Mouse (Mus musculus): ENCODE measurements at regions not wholly inside any gene's neighbourhood (a gene's known extent, or its start where the extent isn't known, plus 50 kb on each side); places are given as distances from the start of the nearest gene placed in this dataset.

GRCm38 (mm10) chr5:63331186-63331585, 317.7 kb upstream of the Nwd2 start:
- DNase-seq (ENCODE audit: low read depth), result no peak
- no peak for TF ChIP-seq CTCF (IDR thresholded peaks at IDR 0.05; ENCODE audit: borderline replicate concordance, extremely low read depth, insufficient read depth, insufficient read length)

GRCm38 (mm10) chr5:63351108-63351507, 297.8 kb upstream of the Nwd2 start:
- DNase-seq (ENCODE audit: low read depth), result no peak
- no peak for TF ChIP-seq CTCF (IDR thresholded peaks at IDR 0.05; ENCODE audit: borderline replicate concordance, extremely low read depth, insufficient read depth, insufficient read length)
- TF ChIP-seq POLR2A (IDR thresholded peaks at IDR 0.05; ENCODE audit: borderline replicate concordance, extremely low read depth, insufficient read depth, insufficient read length, poor library complexity, severe bottlenecking), result no peak

- DNase-seq (ENCODE audit: low read depth), result no peak
- no peak for TF ChIP-seq CTCF (IDR thresholded peaks at IDR 0.05; ENCODE audit: borderline replicate concordance, extremely low read depth, insufficient read depth, insufficient read length)
- no peak for TF ChIP-seq POLR2A (IDR thresholded peaks at IDR 0.05; ENCODE audit: borderline replicate concordance, extremely low read depth, insufficient read depth, insufficient read length, poor library complexity, severe bottlenecking)
Measured at GRCm38 (mm10) chr5:63391956-63392355, 256.9 kb upstream of the Nwd2 start.

GRCm38 (mm10) chr5:63397963-63398362, 250.9 kb upstream of the Nwd2 start:
- DNase-seq (ENCODE audit: low read depth), result peak; percentile 62
- TF ChIP-seq POLR2A (IDR thresholded peaks at IDR 0.05; ENCODE audit: borderline replicate concordance, extremely low read depth, insufficient read depth, insufficient read length, poor library complexity, severe bottlenecking) (no peak), CTCF (IDR thresholded peaks at IDR 0.05; ENCODE audit: borderline replicate concordance, extremely low read depth, insufficient read depth, insufficient read length) (no peak)

- no peak for DNase-seq (ENCODE audit: low read depth)
- TF ChIP-seq CTCF (IDR thresholded peaks at IDR 0.05; ENCODE audit: borderline replicate concordance, extremely low read depth, insufficient read depth, insufficient read length) (no peak), POLR2A (IDR thresholded peaks at IDR 0.05; ENCODE audit: borderline replicate concordance, extremely low read depth, insufficient read depth, insufficient read length, poor library complexity, severe bottlenecking) (no peak)
Measured at GRCm38 (mm10) chr5:63430167-63430566, 218.7 kb upstream of the Nwd2 start.

GRCm38 (mm10) chr5:63444407-63444806, 204.5 kb upstream of the Nwd2 start:
- TF ChIP-seq CTCF (IDR thresholded peaks at IDR 0.05; ENCODE audit: borderline replicate concordance, extremely low read depth, insufficient read depth, insufficient read length) (no peak), POLR2A (IDR thresholded peaks at IDR 0.05; ENCODE audit: borderline replicate concordance, extremely low read depth, insufficient read depth, insufficient read length, poor library complexity, severe bottlenecking) (no peak)
- DNase-seq (ENCODE audit: low read depth), result peak; percentile 53

GRCm38 (mm10) chr5:63445171-63445570, 203.7 kb upstream of the Nwd2 start:
- DNase-seq (ENCODE audit: low read depth), result peak; percentile 32

GRCm38 (mm10) chr5:63468526-63469268, 180.2 kb upstream of the Nwd2 start:
- peak; percentile 23 for DNase-seq (ENCODE audit: low read depth)
- TF ChIP-seq POLR2A (IDR thresholded peaks at IDR 0.05; ENCODE audit: borderline replicate concordance, extremely low read depth, insufficient read depth, insufficient read length, poor library complexity, severe bottlenecking), result no peak
- no peak for TF ChIP-seq CTCF (IDR thresholded peaks at IDR 0.05; ENCODE audit: borderline replicate concordance, extremely low read depth, insufficient read depth, insufficient read length)

More at GRCm38 (mm10) chr5:63445171-63445570, 203.7 kb upstream of the Nwd2 start:
- TF ChIP-seq POLR2A (IDR thresholded peaks at IDR 0.05; ENCODE audit: borderline replicate concordance, extremely low read depth, insufficient read depth, insufficient read length, poor library complexity, severe bottlenecking) (no peak), CTCF (IDR thresholded peaks at IDR 0.05; ENCODE audit: borderline replicate concordance, extremely low read depth, insufficient read depth, insufficient read length) (no peak)

- DNase-seq (ENCODE audit: low read depth), result no peak
- TF ChIP-seq POLR2A (IDR thresholded peaks at IDR 0.05; ENCODE audit: borderline replicate concordance, extremely low read depth, insufficient read depth, insufficient read length, poor library complexity, severe bottlenecking) (no peak), CTCF (IDR thresholded peaks at IDR 0.05; ENCODE audit: borderline replicate concordance, extremely low read depth, insufficient read depth, insufficient read length) (no peak)
Measured at GRCm38 (mm10) chr5:63469701-63470100, 179.2 kb upstream of the Nwd2 start.

- no peak for DNase-seq (ENCODE audit: low read depth)
- peak; percentile 14; the same call in 1 of the 2 replicates for TF ChIP-seq CTCF (IDR thresholded peaks at IDR 0.05; ENCODE audit: borderline replicate concordance, extremely low read depth, insufficient read depth, insufficient read length)
- no peak for TF ChIP-seq POLR2A (IDR thresholded peaks at IDR 0.05; ENCODE audit: borderline replicate concordance, extremely low read depth, insufficient read depth, insufficient read length, poor library complexity, severe bottlenecking)
Measured at GRCm38 (mm10) chr5:63473163-63473562, 175.7 kb upstream of the Nwd2 start.

GRCm38 (mm10) chr5:63476240-63476973, 172.5 kb upstream of the Nwd2 start:
- DNase-seq (ENCODE audit: low read depth), result no peak
- TF ChIP-seq POLR2A (IDR thresholded peaks at IDR 0.05; ENCODE audit: borderline replicate concordance, extremely low read depth, insufficient read depth, insufficient read length, poor library complexity, severe bottlenecking), result no peak
- TF ChIP-seq CTCF (IDR thresholded peaks at IDR 0.05; ENCODE audit: borderline replicate concordance, extremely low read depth, insufficient read depth, insufficient read length), result no peak

GRCm38 (mm10) chr5:63498952-63499351, 149.9 kb upstream of the Nwd2 start:
- TF ChIP-seq POLR2A (IDR thresholded peaks at IDR 0.05; ENCODE audit: borderline replicate concordance, extremely low read depth, insufficient read depth, insufficient read length, poor library complexity, severe bottlenecking), result no peak
- TF ChIP-seq CTCF (IDR thresholded peaks at IDR 0.05; ENCODE audit: borderline replicate concordance, extremely low read depth, insufficient read depth, insufficient read length), result no peak
- no peak for DNase-seq (ENCODE audit: low read depth)

All from brain, embryonic 14.5 days (tissue).